10 mouse cellular contexts compared by ENCODE assay signal in the genomic region with DNA sequence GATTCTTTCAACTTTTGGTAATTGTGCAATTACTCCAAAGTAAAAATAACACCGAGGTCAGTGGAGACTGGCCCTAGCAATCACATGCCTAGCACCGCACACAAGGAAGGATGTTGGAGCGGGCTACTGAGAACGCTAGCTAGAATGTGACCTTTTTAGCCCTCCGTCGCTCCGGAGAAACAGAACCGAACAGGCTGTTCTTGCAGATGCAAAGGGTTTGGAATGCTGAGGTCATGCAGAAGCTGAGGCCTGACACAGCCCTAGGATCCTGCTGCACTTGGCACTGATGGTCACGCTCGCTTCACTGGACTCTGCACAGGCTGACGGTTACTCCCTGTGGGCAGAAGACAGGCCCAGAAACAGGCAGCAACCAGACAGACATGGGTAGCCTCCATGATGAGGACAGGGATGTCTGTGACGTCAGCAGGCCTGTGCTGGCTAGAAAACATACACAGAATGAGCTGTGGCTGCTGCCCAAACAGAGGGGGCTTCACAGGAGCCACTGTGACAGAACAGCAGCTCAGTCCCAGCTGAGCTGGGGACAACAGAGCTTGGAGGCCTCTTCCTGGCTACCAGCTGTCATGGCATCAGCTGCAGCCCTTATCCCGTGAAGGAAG. TPM values are rescaled to one million over a fixed set of nuclear protein-coding genes. Genes with fewer than 3 reads are reported as not detected.
A peak's percentile ranks its signal among the peaks of the same experiment; 100 is the strongest.
DNase-seq lines count a peak whose midpoint lies in the region; ATAC-seq and TF ChIP-seq lines count a peak whose summit lies in the region.
"Had no signal": no experiment of that assay in that cellular context is flagged by ENCODE, and none has a peak within 500 bp of the region (broad histone marks: within the 10 kb centered on the region; RNA-seq: fewer than 3 reads in every experiment).

No protein-coding gene starts in this region.

- no peak overlapping the region for H3K9ac ChIP-seq in forebrain, postnatal 0 days
- no peak overlapping the region for H3K9ac ChIP-seq in neural tube, embryonic 15.5 days (replicated peaks)
- H3K9ac ChIP-seq: liver, embryonic 15.5 days had no signal

- H3K9me3 ChIP-seq in forebrain, postnatal 0 days (ENCODE audit: low read length), result no peaks in the 10 kb centered on the region
- H3K9me3 ChIP-seq in neural tube, embryonic 15.5 days (replicated peaks), result no peaks in the 10 kb centered on the region
- H3K9me3 ChIP-seq: liver, embryonic 15.5 days had no signal

- peaks cover 10% of the 10 kb centered on the region for H3K4me1 ChIP-seq in lung, adult 2 months (ENCODE audit: control insufficient read depth, insufficient read depth, low read length)
- H3K4me1 ChIP-seq in forebrain, postnatal 0 days (ENCODE audit: insufficient read depth), result no peaks in the 10 kb centered on the region
- H3K4me1 ChIP-seq in neural tube, embryonic 15.5 days, result peaks cover 13% of the 10 kb centered on the region

- no peak overlapping the region for H3K4me2 ChIP-seq in forebrain, postnatal 0 days (ENCODE audit: low read depth)
- no peak overlapping the region for H3K4me2 ChIP-seq in neural tube, embryonic 15.5 days
- H3K4me2 ChIP-seq: liver, embryonic 15.5 days had no signal

- WGBS in lung, adult 2 months, result 68% methylated on average over 13 of the region's 13 CpGs
- 89% methylated on average over 13 of the region's 13 CpGs for WGBS in forebrain, postnatal 0 days
- 92% methylated on average over 13 of the region's 13 CpGs for WGBS in neural tube, embryonic 15.5 days

- H3K4me3 ChIP-seq in lung, adult 2 months (replicated peaks; ENCODE audit: extremely low read depth, low read depth, low read length), result no peak overlapping the region
- H3K4me3 ChIP-seq in forebrain, postnatal 0 days (ENCODE audit: low read depth, low read length), result no peak overlapping the region
- H3K4me3 ChIP-seq in neural tube, embryonic 15.5 days (replicated peaks), result no peak overlapping the region
- H3K4me3 ChIP-seq: liver, embryonic 15.5 days had no signal

- DNase-seq in cerebellum, adult 11-12 months, result peak; percentile 65
- DNase-seq in cerebellum, adult 8-10 months, result no peak
- peak; percentile 53 to 67 for DNase-seq in lung, adult 18-20 months
- DNase-seq in lung, adult 2 months, result no peak
- peak; percentile 29 for DNase-seq in heart, postnatal 4 days
- DNase-seq in lung, postnatal 36 days, result peak; percentile 75
- no peak for DNase-seq in forebrain, postnatal 0 days

- no peak overlapping the region for H3K27ac ChIP-seq in forebrain, postnatal 0 days (ENCODE audit: low read depth, low read length)
- no peak overlapping the region for H3K27ac ChIP-seq in neural tube, embryonic 15.5 days (replicated peaks)
- H3K27ac ChIP-seq: liver, embryonic 15.5 days had no signal

- H3K27me3 ChIP-seq in forebrain, postnatal 0 days (ENCODE audit: insufficient read depth, low read length), result no peaks in the 10 kb centered on the region
- no peaks in the 10 kb centered on the region for H3K27me3 ChIP-seq in neural tube, embryonic 15.5 days (replicated peaks)
- H3K27me3 ChIP-seq: liver, embryonic 15.5 days had no signal

- no peak for TF ChIP-seq POLR2A in lung, adult 2 months (IDR thresholded peaks at IDR 0.05; ENCODE audit: borderline replicate concordance, extremely low read depth, low read depth, low read length)

- no peak for TF ChIP-seq CTCF in lung, adult 2 months (IDR thresholded peaks at IDR 0.05; ENCODE audit: insufficient read depth, low read length)
- no peak for TF ChIP-seq CTCF in forebrain, postnatal 0 days (IDR thresholded peaks at IDR 0.05; ENCODE audit: low read depth)

- peaks cover 55% of the 10 kb centered on the region for H3K36me3 ChIP-seq in forebrain, postnatal 0 days (ENCODE audit: insufficient read depth)
- H3K36me3 ChIP-seq in neural tube, embryonic 15.5 days, result peaks cover 48% of the 10 kb centered on the region

- no peak for ATAC-seq in forebrain, postnatal 0 days
- no peak for ATAC-seq in neural tube, embryonic 15.5 days (ENCODE audit: low FRiP score)
- ATAC-seq: forebrain, embryonic 14.5 days had no signal

RNA-seq across cellular contexts. Expression of a gene that starts 8.5 kb away (rescaled TPM):
- 24.6 and 24.7 TPM in 2 replicates for polyA plus RNA-seq in lung, adult 2 months (2012; rRNA removed)
- total RNA-seq in heart, postnatal 4 days (2021), result 10 to 100 TPM; 12.6 to 13.2 TPM
- 42.2 and 43.2 TPM in 2 replicates for total RNA-seq in forebrain, postnatal 0 days (2014; rRNA removed)
- 30.4 and 34.9 TPM in 2 replicates for polyA plus RNA-seq in forebrain, postnatal 0 days (2015; fragmentation: Nextera tagmentation; extraction: Ambion mirVana)
- 42.4 and 42.6 TPM in 2 replicates for polyA plus RNA-seq in neural tube, embryonic 15.5 days (2015; fragmentation: Nextera tagmentation; extraction: Ambion mirVana)

RNA-seq across cellular contexts. Expression of a gene that starts 23.0 kb away (rescaled TPM):
- polyA plus RNA-seq in lung, adult 2 months (2012; rRNA removed), result 69.9 and 91.7 TPM in 2 replicates
- total RNA-seq in heart, postnatal 4 days (2021), result 1 to 10 TPM; 2.0 to 2.5 TPM
- total RNA-seq in forebrain, postnatal 0 days (2014; rRNA removed), result 0.77 and 1.1 TPM in 2 replicates
- polyA plus RNA-seq in forebrain, postnatal 0 days (2015; fragmentation: Nextera tagmentation; extraction: Ambion mirVana), result 0.86 and 1.2 TPM in 2 replicates
- polyA plus RNA-seq in neural tube, embryonic 15.5 days (2015; fragmentation: Nextera tagmentation; extraction: Ambion mirVana), result 1.0 and 4.8 TPM in 2 replicates

Comparison
In these comparisons a context has a peak if more than half of its experiments do, and no peak if none do; other contexts are left out.
1. DNase-seq: peak in cerebellum, adult 11-12 months (single experiment), lung, adult 18-20 months (2 of 2), heart, postnatal 4 days (single experiment) and lung, postnatal 36 days (single experiment); none in cerebellum, adult 8-10 months (single experiment), lung, adult 2 months (single experiment) and forebrain, postnatal 0 days (single experiment).
2. RNA of a gene that starts 23.0 kb away (polyA plus RNA-seq): 69.9 to 91.7 TPM in lung, adult 2 months; 0.86 to 1.2 TPM in forebrain, postnatal 0 days and 1.0 to 4.8 TPM in neural tube, embryonic 15.5 days; every median in the first group is over 10 times any median in the second.